Mouse (Mus musculus): ENCODE results near the gene Tmem106b. TPM values are rescaled to one million over a fixed set of nuclear protein-coding genes. Genes with fewer than 3 reads are reported as not detected.

The Tmem106b gene
- polyA plus RNA-seq, 1 experiment from 2014 or later = 33.4 TPM

DNA sequence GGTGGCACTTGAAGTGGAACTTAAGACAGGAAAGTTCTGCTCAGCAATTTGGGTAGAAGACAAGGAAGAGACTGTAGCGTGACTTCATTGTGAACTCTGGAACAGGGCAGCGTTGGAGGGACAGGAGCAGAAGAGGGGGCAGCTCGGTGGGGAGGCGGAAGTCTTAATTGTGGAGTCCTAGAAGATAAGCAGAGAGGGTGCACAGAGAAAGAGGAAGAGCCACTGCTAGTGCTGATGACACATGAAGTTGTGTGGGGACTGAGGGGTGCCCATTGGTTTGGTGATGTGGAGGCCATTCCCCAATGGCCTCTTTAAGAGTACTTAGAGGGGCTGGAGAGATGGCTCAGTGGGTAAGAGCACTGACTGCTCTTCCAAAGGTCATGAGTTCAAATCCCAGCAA is 3.5 kb downstream of the Tmem106b start:
- no peaks in the 10 kb centered on the region for H3K9me3 ChIP-seq (replicated peaks)
- 95% methylated on average over 4 of the region's 4 CpGs for WGBS
- H3K4me2 ChIP-seq = no peak overlapping the region
- no peak overlapping the region for H3K27ac ChIP-seq (ENCODE audit: poor library complexity, severe bottlenecking)
- H3K36me3 ChIP-seq = peaks cover 40% of the 10 kb centered on the region
- peaks cover 5% of the 10 kb centered on the region for H3K4me1 ChIP-seq (replicated peaks)
- no peak for ATAC-seq (ENCODE audit: insufficient number of reproducible peaks, low FRiP score)
- H3K27me3 ChIP-seq (replicated peaks) = no peaks in the 10 kb centered on the region
- no peak overlapping the region for H3K9ac ChIP-seq
- H3K4me3 ChIP-seq = no peak overlapping the region

DNA sequence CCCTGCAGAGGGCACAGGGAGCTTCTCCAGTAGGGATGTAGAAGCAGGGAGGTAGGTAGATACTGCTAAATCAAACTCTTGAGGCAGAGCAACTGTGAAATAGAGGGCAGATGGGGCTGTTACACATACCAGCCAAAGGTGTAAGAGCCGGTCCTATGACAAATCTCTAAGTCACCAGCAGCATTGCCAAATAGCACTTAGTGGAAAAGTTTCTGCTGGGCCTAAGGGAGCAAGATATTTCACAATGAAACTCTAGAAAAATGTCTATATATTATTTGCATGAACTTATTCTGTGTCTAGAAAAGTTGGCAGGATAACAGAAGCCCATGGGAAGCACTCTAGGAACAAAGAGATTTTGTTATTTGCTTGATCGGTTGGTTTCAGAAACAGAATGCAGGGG is 4.3 kb downstream of the Tmem106b start:
- Histone ChIP-seq H3K9ac (no peak overlapping the region), H3K36me3 (peaks cover 47% of the 10 kb centered on the region), H3K27ac (ENCODE audit: poor library complexity, severe bottlenecking) (no peak overlapping the region), H3K27me3 (replicated peaks) (no peaks in the 10 kb centered on the region), H3K9me3 (replicated peaks) (no peaks in the 10 kb centered on the region), H3K4me2 (no peak overlapping the region), H3K4me3 (no peak overlapping the region), H3K4me1 (replicated peaks) (peaks cover 5% of the 10 kb centered on the region)
- WGBS = 84% methylated on average over 2 of the region's 2 CpGs
- ATAC-seq (ENCODE audit: insufficient number of reproducible peaks, low FRiP score) = no peak

- Histone ChIP-seq H3K9me3 (replicated peaks) (no peaks in the 10 kb centered on the region), H3K4me2 (no peak overlapping the region), H3K4me1 (replicated peaks) (no peaks in the 10 kb centered on the region), H3K9ac (no peak overlapping the region), H3K27me3 (replicated peaks) (no peaks in the 10 kb centered on the region), H3K4me3 (no peak overlapping the region), H3K27ac (ENCODE audit: poor library complexity, severe bottlenecking) (no peak overlapping the region), H3K36me3 (peaks cover 63% of the 10 kb centered on the region)
- no peak for ATAC-seq (ENCODE audit: insufficient number of reproducible peaks, low FRiP score)
- 91% methylated on average over 9 of the region's 9 CpGs for WGBS
Observed at GRCm38 (mm10) chr6:13082881-13083280, 13.3 kb downstream of the Tmem106b start.

DNA sequence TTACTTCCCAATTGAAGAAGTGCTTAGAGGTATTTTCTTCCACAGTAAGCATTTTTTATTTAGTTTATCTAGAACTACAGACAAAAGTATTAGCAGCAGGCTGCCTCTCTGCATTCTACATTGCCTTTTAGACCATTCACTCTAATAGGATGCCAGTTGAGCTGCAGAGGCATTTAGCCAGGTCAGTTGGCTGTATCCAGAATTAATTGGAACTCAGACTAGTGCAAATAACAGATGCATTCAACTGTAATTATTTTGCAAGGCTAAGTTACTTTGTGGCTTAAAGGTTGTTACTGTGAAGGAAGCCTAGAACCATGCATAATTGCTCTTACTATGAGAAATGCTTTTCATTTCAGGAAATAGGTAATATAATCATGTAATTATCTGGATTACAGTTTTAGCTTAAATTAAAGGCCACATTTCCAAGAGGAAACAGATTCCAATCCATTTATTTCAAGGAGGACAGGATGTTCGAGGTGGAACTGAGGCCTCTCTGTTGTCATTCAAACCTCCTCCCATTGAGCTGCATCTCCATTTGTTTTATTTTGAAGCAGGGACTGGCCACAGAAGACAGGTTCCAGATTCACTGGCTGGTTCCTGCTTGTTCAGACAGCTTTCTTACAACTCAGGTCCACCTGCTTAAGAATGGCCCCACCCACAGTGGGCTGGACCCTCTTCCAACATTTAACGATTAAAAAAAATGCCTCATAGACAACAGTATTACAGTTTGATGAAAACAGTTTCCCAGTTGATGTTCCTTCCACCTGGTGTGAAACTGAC is 27.3 kb downstream of the Tmem106b start:
- Histone ChIP-seq H3K4me1 (replicated peaks) (no peaks in the 10 kb centered on the region), H3K9ac (no peak overlapping the region), H3K4me3 (no peak overlapping the region), H3K27me3 (replicated peaks) (no peaks in the 10 kb centered on the region), H3K4me2 (no peak overlapping the region), H3K27ac (ENCODE audit: poor library complexity, severe bottlenecking) (no peak overlapping the region), H3K9me3 (replicated peaks) (no peaks in the 10 kb centered on the region), H3K36me3 (no peaks in the 10 kb centered on the region)
- no peak for ATAC-seq (ENCODE audit: insufficient number of reproducible peaks, low FRiP score)
- WGBS = 84% methylated on average over 2 of the region's 2 CpGs

GRCm38 (mm10) chr6:13100137-13100536 is 30.6 kb downstream of the Tmem106b start:
- Histone ChIP-seq H3K36me3 (no peaks in the 10 kb centered on the region), H3K27me3 (replicated peaks) (no peaks in the 10 kb centered on the region), H3K4me3 (no peak overlapping the region), H3K4me1 (replicated peaks) (no peaks in the 10 kb centered on the region), H3K9me3 (replicated peaks) (no peaks in the 10 kb centered on the region), H3K27ac (ENCODE audit: poor library complexity, severe bottlenecking) (no peak overlapping the region), H3K4me2 (no peak overlapping the region), H3K9ac (no peak overlapping the region)
- WGBS = 89% methylated on average over 2 of the region's 2 CpGs
- ATAC-seq (ENCODE audit: insufficient number of reproducible peaks, low FRiP score) = no peak

DNA sequence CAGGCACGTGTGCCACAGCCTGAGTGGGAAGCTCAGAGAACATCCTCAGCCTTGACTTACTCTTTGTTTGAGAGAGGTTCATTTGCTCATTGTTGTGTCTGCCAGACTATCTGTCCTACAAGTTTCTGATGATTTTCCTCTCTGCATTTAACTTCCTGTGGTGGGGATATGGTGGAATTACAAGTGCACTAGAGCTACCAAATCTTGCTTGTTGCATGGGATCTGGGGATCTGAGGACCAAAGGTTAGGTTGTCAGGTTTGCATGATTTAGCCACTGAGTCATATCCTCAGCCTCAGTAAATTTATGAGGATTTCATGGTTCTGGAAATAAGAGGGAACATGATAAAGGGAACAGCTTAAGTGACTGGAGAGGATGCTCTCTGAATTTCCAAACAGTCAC is 39.1 kb downstream of the Tmem106b start:
- no peaks in the 10 kb centered on the region for H3K27me3 ChIP-seq (replicated peaks)
- WGBS = 47% methylated on average over 1 of the region's 1 CpGs
- H3K4me1 ChIP-seq (replicated peaks) = no peaks in the 10 kb centered on the region
- ATAC-seq (ENCODE audit: insufficient number of reproducible peaks, low FRiP score) = no peak
- no peak overlapping the region for H3K9ac ChIP-seq
- no peak overlapping the region for H3K27ac ChIP-seq (ENCODE audit: poor library complexity, severe bottlenecking)
- no peak overlapping the region for H3K4me2 ChIP-seq
- no peaks in the 10 kb centered on the region for H3K9me3 ChIP-seq (replicated peaks)
- H3K4me3 ChIP-seq = no peak overlapping the region
- H3K36me3 ChIP-seq = no peaks in the 10 kb centered on the region

GRCm38 (mm10) chr6:13137255-13137654 is 67.7 kb downstream of the Tmem106b start:
- H3K27me3 ChIP-seq (replicated peaks) = no peaks in the 10 kb centered on the region
- no peak overlapping the region for H3K27ac ChIP-seq (ENCODE audit: poor library complexity, severe bottlenecking)
- H3K36me3 ChIP-seq = no peaks in the 10 kb centered on the region
- no peaks in the 10 kb centered on the region for H3K4me1 ChIP-seq (replicated peaks)
- no peak for ATAC-seq (ENCODE audit: insufficient number of reproducible peaks, low FRiP score)
- H3K9ac ChIP-seq = no peak overlapping the region
- no peak overlapping the region for H3K4me2 ChIP-seq
- no peak overlapping the region for H3K4me3 ChIP-seq
- no peaks in the 10 kb centered on the region for H3K9me3 ChIP-seq (replicated peaks)
- WGBS = 83% methylated on average over 1 of the region's 1 CpGs

Other genes with a start within 250 kb of the Tmem106b start
- gene Vwde, start 155.2 kb downstream of the Tmem106b start, polyA plus RNA-seq (2016; fragmentation: Nextera tagmentation; extraction: Ambion mirVana) = not detected in 2 replicates